Mouse (Mus musculus): ENCODE data around the gene Slc9a1. TPM values are rescaled to one million over a fixed set of nuclear protein-coding genes. Genes with fewer than 3 reads are reported as not detected.
A peak's percentile ranks its signal among the peaks of the same experiment; 100 is the strongest.

Gene Slc9a1
- polyA plus RNA-seq, 1 experiment from 2014 or later, result 5.7 TPM

DNA sequence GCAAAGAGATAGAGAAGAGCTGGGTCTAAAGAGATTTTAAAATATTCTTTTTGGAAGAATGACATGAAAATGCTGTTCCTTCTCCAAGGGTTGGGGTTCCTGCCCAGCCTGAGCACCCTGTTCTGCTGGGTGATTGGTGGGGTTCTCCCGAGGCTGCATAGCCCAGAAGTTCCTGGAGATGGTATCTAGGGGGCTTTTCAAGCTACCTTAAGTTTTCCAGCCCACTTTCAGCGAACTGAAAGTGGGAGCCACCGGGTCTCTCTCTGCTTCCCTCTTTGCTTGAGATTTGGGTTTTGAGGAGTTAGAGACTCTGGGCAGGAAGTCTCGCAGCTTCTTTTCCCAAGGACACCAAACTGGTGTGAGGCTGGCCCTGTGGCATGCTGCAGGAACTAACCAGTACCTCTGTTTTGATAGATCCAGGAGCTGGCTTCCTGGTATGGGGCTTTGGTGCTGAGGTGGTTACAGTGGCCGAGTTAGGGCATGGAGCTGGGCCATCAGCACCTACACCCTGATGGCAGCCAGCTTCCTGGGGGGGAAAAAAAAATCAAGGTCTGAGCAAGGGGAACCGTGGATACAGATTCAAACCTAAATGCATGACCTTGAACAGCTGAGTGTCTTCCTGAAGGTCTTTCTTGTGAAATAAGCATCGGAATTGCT, 2.2 kb downstream of the Slc9a1 start:
- no peaks in the 10 kb centered on the region for H3K9me3 ChIP-seq (replicated peaks; ENCODE audit: low read length)
- peaks cover 32% of the 10 kb centered on the region for H3K4me1 ChIP-seq (replicated peaks; ENCODE audit: insufficient read depth, low read length)
- DNase-seq (ENCODE audit: low spot score), result no peak
- no peaks in the 10 kb centered on the region for H3K27me3 ChIP-seq (ENCODE audit: insufficient read depth, low read length)
- no peak for ATAC-seq (replicated peaks; ENCODE audit: low FRiP score, low read depth)
- H3K27ac ChIP-seq, result no peak overlapping the region
- no peak overlapping the region for H3K9ac ChIP-seq (ENCODE audit: low read depth, low read length)
- WGBS, result 53% methylated on average over 7 of the region's 7 CpGs
- no peaks in the 10 kb centered on the region for H3K36me3 ChIP-seq (ENCODE audit: insufficient read depth, low read length)
- H3K4me3 ChIP-seq (replicated peaks; ENCODE audit: low read depth, low read length), result peak overlapping the region; percentile 75
- peak overlapping the region; percentile 75 for H3K4me2 ChIP-seq (ENCODE audit: low read length)
- TF ChIP-seq CTCF (IDR thresholded peaks at IDR 0.05; ENCODE audit: low read depth), result no peak

DNA sequence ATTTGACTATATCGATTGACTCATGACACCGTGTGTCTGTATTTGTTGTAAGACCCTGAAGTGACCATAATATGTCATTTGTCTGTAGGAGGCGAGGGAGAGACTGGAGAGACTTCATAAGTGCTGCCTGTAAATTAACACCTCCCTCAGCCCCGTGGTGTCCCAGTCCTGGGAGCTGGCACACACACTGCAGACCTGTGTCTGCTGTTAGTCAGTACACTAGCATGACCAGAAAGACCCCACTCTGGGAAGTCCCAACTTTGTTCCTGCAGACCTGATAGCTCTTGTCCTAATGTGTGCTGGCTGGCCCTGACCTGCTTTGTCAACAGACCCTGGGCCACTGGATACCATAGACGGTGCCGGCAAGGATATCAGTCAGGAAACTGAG, 2.8 kb downstream of the Slc9a1 start:
- H3K4me1 ChIP-seq (replicated peaks; ENCODE audit: insufficient read depth, low read length), result peaks cover 33% of the 10 kb centered on the region
- no peak for DNase-seq (ENCODE audit: low spot score)
- H3K27me3 ChIP-seq (ENCODE audit: insufficient read depth, low read length), result no peaks in the 10 kb centered on the region
- no peaks in the 10 kb centered on the region for H3K9me3 ChIP-seq (replicated peaks; ENCODE audit: low read length)
- H3K36me3 ChIP-seq (ENCODE audit: insufficient read depth, low read length), result no peaks in the 10 kb centered on the region
- ATAC-seq (replicated peaks; ENCODE audit: low FRiP score, low read depth), result no peak
- peak overlapping the region; percentile 75 for H3K4me2 ChIP-seq (ENCODE audit: low read length)
- no peak for TF ChIP-seq CTCF (IDR thresholded peaks at IDR 0.05; ENCODE audit: low read depth)
- H3K4me3 ChIP-seq (replicated peaks; ENCODE audit: low read depth, low read length), result peak overlapping the region; percentile 75
- no peak overlapping the region for H3K27ac ChIP-seq
- 28% methylated on average over 6 of the region's 6 CpGs for WGBS
- no peak overlapping the region for H3K9ac ChIP-seq (ENCODE audit: low read depth, low read length)

DNA sequence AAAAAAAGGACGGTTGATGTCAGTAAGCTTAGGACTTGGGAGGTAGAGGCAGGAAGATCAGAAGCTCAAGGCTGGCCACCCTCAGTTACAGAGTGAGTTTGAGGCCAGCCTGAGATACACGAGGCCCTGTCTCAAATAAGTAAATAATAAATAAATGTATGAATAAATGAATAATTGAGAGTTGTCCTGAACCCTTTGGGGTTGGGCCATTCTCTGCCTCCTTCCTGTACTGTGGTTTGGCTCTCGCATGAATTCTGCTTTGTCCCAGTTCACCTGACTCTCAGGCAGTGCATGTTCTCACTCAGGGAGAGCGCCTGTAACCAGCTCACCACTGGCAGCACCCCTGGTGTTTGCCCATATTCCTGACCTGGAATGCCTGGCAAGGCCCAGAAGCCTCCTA, 4.5 kb downstream of the Slc9a1 start:
- WGBS, result 72% methylated on average over 4 of the region's 4 CpGs
- H3K4me3 ChIP-seq (replicated peaks; ENCODE audit: low read depth, low read length), result no peak overlapping the region

DNA sequence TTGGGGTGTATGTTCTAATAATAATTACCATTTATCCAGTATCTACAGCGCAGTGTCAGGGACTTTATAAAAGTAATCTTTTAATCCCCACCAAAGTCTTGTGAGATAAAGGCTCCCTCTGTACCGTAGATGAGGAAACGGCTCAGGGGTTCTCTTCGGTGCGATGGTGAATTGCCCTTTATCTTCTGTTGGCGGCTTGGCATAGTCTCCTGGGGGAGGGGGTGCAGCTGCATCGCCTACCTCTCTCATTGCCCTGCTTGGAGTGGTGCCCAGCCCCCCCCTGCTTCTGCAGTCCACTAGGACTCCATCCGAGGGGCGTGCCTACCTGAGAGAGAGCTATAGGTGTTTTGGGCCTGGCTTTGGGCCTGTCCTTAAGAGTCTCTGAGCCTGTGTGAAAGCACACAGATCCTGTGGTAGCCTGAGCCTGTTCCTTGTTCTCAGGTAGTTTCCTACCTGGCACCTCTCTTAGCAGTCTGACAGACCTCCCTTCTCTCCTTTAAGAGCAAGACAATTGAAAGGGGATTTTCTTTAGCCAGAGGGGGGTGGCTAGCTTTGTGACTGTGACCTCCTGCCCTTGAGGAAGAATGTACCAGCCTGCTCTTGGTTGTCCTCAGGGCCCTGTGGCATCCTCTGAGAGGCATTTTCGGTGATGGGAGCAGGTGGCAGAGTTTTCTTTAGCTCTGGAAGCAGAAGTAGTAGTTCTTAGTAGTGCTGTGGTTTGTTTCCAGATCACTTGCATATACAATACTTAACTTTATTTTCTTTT, 6.5 kb downstream of the Slc9a1 start:
- Histone ChIP-seq H3K9ac (ENCODE audit: low read depth, low read length) (no peak overlapping the region), H3K27me3 (ENCODE audit: insufficient read depth, low read length) (no peaks in the 10 kb centered on the region), H3K27ac (no peak overlapping the region), H3K36me3 (ENCODE audit: insufficient read depth, low read length) (no peaks in the 10 kb centered on the region), H3K4me3 (replicated peaks; ENCODE audit: low read depth, low read length) (no peak overlapping the region), H3K4me2 (ENCODE audit: low read length) (no peak overlapping the region), H3K9me3 (replicated peaks; ENCODE audit: low read length) (no peaks in the 10 kb centered on the region), H3K4me1 (replicated peaks; ENCODE audit: insufficient read depth, low read length) (peaks cover 55% of the 10 kb centered on the region)
- no peak for ATAC-seq (replicated peaks; ENCODE audit: low FRiP score, low read depth)
- WGBS, result 75% methylated on average over 10 of the region's 10 CpGs
- no peak for DNase-seq (ENCODE audit: low spot score)
- no peak for TF ChIP-seq CTCF (IDR thresholded peaks at IDR 0.05; ENCODE audit: low read depth)

More for the DNA sequence above, 4.5 kb downstream of the Slc9a1 start:
- peak overlapping the region; percentile 20; the same call in 1 of the 2 replicates for H3K9ac ChIP-seq (ENCODE audit: low read depth, low read length)
- no peaks in the 10 kb centered on the region for H3K9me3 ChIP-seq (replicated peaks; ENCODE audit: low read length)
- H3K4me2 ChIP-seq (ENCODE audit: low read length), result no peak overlapping the region
- H3K27me3 ChIP-seq (ENCODE audit: insufficient read depth, low read length), result no peaks in the 10 kb centered on the region
- no peak for TF ChIP-seq CTCF (IDR thresholded peaks at IDR 0.05; ENCODE audit: low read depth)
- peaks cover 48% of the 10 kb centered on the region for H3K4me1 ChIP-seq (replicated peaks; ENCODE audit: insufficient read depth, low read length)
- no peaks in the 10 kb centered on the region for H3K36me3 ChIP-seq (ENCODE audit: insufficient read depth, low read length)
- ATAC-seq (replicated peaks; ENCODE audit: low FRiP score, low read depth), result no peak
- DNase-seq (ENCODE audit: low spot score), result no peak
- H3K27ac ChIP-seq, result no peak overlapping the region

DNA sequence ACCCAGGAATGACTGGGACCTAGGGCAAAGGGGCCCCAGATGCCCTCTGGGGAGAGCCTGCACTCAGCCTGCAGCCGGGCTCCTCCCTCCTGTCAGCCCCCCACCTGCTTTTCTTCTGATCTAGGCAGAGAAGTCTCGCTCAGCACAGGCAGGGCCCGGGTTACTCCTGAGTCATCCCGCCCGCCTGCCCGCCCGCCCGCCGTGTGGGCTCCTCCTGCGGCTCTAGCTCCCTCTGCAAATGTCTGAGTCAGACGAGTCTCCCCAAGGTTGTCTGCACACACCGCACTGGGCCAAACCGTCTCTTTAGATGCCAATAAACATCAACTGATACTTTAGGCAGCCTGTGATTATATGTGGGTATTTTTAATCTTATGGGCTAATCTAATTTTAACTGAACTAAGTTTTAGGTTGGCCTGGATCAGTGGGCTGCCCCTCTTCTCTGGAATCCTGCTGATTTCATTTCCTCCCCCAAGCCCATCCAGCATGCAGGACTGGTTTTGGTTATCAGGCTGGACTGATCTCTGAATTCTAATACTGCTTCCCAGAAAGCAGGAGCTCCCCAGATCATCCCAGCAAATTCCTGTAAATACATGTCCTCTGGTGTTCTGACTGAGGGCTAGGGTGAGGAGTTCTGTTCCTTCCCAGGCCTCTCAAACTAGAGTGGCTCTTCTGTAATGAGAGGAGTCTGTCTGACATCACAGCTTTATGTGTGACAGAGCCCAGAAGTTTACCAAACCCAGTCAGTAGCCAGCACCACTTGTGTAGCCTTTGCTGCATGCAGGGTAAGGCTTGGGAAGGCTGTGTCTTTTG, 8.9 kb downstream of the Slc9a1 start:
- H3K4me3 ChIP-seq (replicated peaks; ENCODE audit: low read depth, low read length), result no peak overlapping the region
- DNase-seq (ENCODE audit: low spot score) (peak; percentile 53), ATAC-seq (replicated peaks; ENCODE audit: low FRiP score, low read depth) (0 out of 2 replicates have a peak, but pooled peaks have one; percentile 11)
- H3K9me3 ChIP-seq (replicated peaks; ENCODE audit: low read length), result no peaks in the 10 kb centered on the region
- peak overlapping the region; percentile 54 for H3K27ac ChIP-seq
- TF ChIP-seq CTCF (IDR thresholded peaks at IDR 0.05; ENCODE audit: low read depth), result no peak
- H3K4me1 ChIP-seq (replicated peaks; ENCODE audit: insufficient read depth, low read length), result peaks cover 38% of the 10 kb centered on the region
- H3K9ac ChIP-seq (ENCODE audit: low read depth, low read length), result no peak overlapping the region
- no peaks in the 10 kb centered on the region for H3K27me3 ChIP-seq (ENCODE audit: insufficient read depth, low read length)
- H3K4me2 ChIP-seq (ENCODE audit: low read length), result no peak overlapping the region
- 0 out of 2 replicates have a peak, but pooled peaks cover 3% of the 10 kb centered on the region for H3K36me3 ChIP-seq (ENCODE audit: insufficient read depth, low read length)
- 16% methylated on average over 13 of the region's 13 CpGs for WGBS

DNA sequence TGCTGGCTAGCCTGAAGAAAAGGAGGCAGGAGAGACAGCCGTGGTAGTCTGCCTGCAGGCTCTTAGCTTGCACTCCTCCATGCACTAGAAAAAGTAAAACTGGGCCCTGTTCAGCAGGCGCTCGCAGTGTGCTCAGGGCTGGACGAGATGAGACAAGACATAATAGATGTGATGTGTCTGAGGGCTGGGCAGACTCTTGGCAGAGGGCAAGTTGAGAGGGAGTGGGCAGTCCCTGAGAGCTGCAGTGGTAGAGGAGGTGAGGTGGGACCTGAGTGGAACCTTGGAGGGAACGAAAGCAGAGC, 9.5 kb downstream of the Slc9a1 start:
- Histone ChIP-seq H3K4me2 (ENCODE audit: low read length) (no peak overlapping the region), H3K27ac (peak overlapping the region; percentile 54), H3K4me3 (replicated peaks; ENCODE audit: low read depth, low read length) (no peak overlapping the region), H3K9ac (ENCODE audit: low read depth, low read length) (no peak overlapping the region), H3K4me1 (replicated peaks; ENCODE audit: insufficient read depth, low read length) (peaks cover 36% of the 10 kb centered on the region), H3K36me3 (ENCODE audit: insufficient read depth, low read length) (0 out of 2 replicates have a peak, but pooled peaks cover 3% of the 10 kb centered on the region), H3K9me3 (replicated peaks; ENCODE audit: low read length) (no peaks in the 10 kb centered on the region), H3K27me3 (ENCODE audit: insufficient read depth, low read length) (no peaks in the 10 kb centered on the region)
- no peak for ATAC-seq (replicated peaks; ENCODE audit: low FRiP score, low read depth)
- DNase-seq (ENCODE audit: low spot score), result no peak
- no peak for TF ChIP-seq CTCF (IDR thresholded peaks at IDR 0.05; ENCODE audit: low read depth)
- 45% methylated on average over 5 of the region's 5 CpGs for WGBS

All from kidney, postnatal 0 days (tissue).